ENCODE assay signal across 8 mouse cellular contexts in the genomic region with DNA sequence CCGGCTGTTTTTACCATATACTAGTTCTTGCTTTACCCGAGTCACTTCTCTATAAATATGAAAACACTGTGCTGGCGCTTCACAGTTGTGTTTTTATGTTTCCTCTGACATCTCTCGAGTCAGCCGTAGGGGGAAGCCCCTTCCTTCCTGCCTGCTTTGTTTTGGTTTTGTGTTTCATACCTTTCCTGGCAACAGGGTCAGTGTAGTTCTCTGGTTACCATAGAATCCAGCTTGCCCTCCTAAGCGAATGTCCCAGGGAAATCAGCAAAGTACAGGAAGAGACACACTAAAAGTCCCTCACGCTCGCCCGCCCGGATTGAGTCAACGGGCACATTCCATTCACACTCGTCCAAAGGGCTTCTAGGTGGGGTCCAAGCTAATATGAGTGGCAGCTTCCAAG.
DNase-seq lines count a peak whose midpoint lies in the region; ATAC-seq and TF ChIP-seq lines count a peak whose summit lies in the region.

No protein-coding gene starts in this region.

- 0 out of 2 replicates have a peak overlapping the region, but pooled peaks have one; percentile 4 for H3K9ac ChIP-seq in intestine, embryonic 15.5 days

- peak overlapping the region; percentile 46 for H3K4me2 ChIP-seq in intestine, embryonic 15.5 days (replicated peaks)

- WGBS in intestine, embryonic 15.5 days, result 11% methylated on average over 12 of the region's 12 CpGs
- WGBS in lung, adult 2 months, result 3% methylated on average over 12 of the region's 12 CpGs

- intact Hi-C loops in left cerebral cortex, postnatal 25 days (cut with DNase I), result no loop called here

- H3K27ac ChIP-seq in intestine, embryonic 15.5 days, result peak overlapping the region; percentile 52; the same call in 1 of the 2 replicates

- peak; percentile 41 for DNase-seq in A20 (ENCODE audit: low read depth, low spot score)
- DNase-seq in adrenal gland, postnatal 14 days, result peak; percentile 44
- DNase-seq in heart, adult 18-20 months, result peak; percentile 53 to 76
- peak; percentile 27 for DNase-seq in lung, adult 2 months
- peak; percentile 8 to 22 for DNase-seq in spleen, adult 18-20 months
- DNase-seq in left cerebral cortex, postnatal 25 days (ENCODE audit: low spot score in 2 of 2), result no peak
- no peak for DNase-seq in MN1 (ENCODE audit: low spot score)

- peak overlapping the region; percentile 14 for H3K4me3 ChIP-seq in intestine, embryonic 15.5 days (replicated peaks)
- H3K4me3 ChIP-seq in lung, adult 2 months (replicated peaks; ENCODE audit: extremely low read depth, low read depth, low read length), result peak overlapping the region; percentile 58

- no peak for TF ChIP-seq POLR2A in lung, adult 2 months (IDR thresholded peaks at IDR 0.05; ENCODE audit: borderline replicate concordance, extremely low read depth, low read depth, low read length)

- no peaks in the 10 kb centered on the region for H3K27me3 ChIP-seq in intestine, embryonic 15.5 days (replicated peaks)

- H3K9me3 ChIP-seq in intestine, embryonic 15.5 days, result no peaks in the 10 kb centered on the region

- TF ChIP-seq CTCF in lung, adult 2 months (IDR thresholded peaks at IDR 0.05; ENCODE audit: insufficient read depth, low read length), result no peak

- 0 out of 2 replicates have a peak, but pooled peaks cover 2% of the 10 kb centered on the region for H3K4me1 ChIP-seq in intestine, embryonic 15.5 days (replicated peaks)
- H3K4me1 ChIP-seq in lung, adult 2 months (ENCODE audit: control insufficient read depth, insufficient read depth, low read length), result peaks cover 3% of the 10 kb centered on the region; the same call in 1 of the 2 replicates

- H3K36me3 ChIP-seq in intestine, embryonic 15.5 days, result no peaks in the 10 kb centered on the region

- ATAC-seq in intestine, embryonic 15.5 days, result peak; percentile 87

Comparison
In these comparisons a context has a peak if more than half of its experiments do, and no peak if none do; other contexts are left out.
1. DNase-seq: peak in A20 (single experiment), adrenal gland, postnatal 14 days (single experiment), heart, adult 18-20 months (2 of 2), lung, adult 2 months (single experiment) and spleen, adult 18-20 months (2 of 2); none in left cerebral cortex, postnatal 25 days (0 of 2) and MN1 (single experiment).